Mouse (Mus musculus) hindbrain, postnatal 0 days (tissue): Measurements from ENCODE around the gene Rab43. TPM values are rescaled to one million over a fixed set of nuclear protein-coding genes. Genes with fewer than 3 reads are reported as not detected.

Source experiments
- ATAC-seq: fragments of 200-750 bp; cut with Nextera tagmentation; 2 replicates; pipeline ENCODE4 v1.8.0; 2017; ENCODE audit warnings: mild to moderate bottlenecking, moderate TSS enrichment, moderate library complexity
- DNase-seq: peaks from one replicate; pipeline ENCODE4 v3.0.0-alpha.2; 2015; ENCODE audit warnings: low spot score
- H3K27ac ChIP-seq: fragments of 300-500 bp; sonication (generic); 2 replicates; pipeline ENCODE4 v1.5.1; 2014; ENCODE audit warnings: mild to moderate bottlenecking
- H3K27me3 ChIP-seq: fragments of 300-500 bp; sonication (generic); 2 replicates; pipeline ENCODE4 v1.6.1; 2014; ENCODE audit warnings: low read length, mixed read lengths; ENCODE audit not compliant: insufficient read depth
- H3K36me3 ChIP-seq: fragments of 300-500 bp; sonication (generic); 2 replicates; pipeline ENCODE4 v1.6.1; 2014; ENCODE audit warnings: low read length, mixed read lengths; ENCODE audit not compliant: insufficient read depth
- H3K4me1 ChIP-seq: fragments of 300-500 bp; sonication (generic); 2 replicates; pipeline ENCODE4 v1.6.1; 2014; ENCODE audit warnings: antibody characterized with exemption, low read length, mixed read lengths; ENCODE audit not compliant: insufficient read depth
- H3K4me2 ChIP-seq: fragments of 300-500 bp; sonication (generic); 2 replicates; pipeline ENCODE4 v1.6.1; 2014; ENCODE audit warnings: low read depth, mild to moderate bottlenecking, low read length, moderate library complexity, mixed read lengths
- H3K4me3 ChIP-seq: fragments of 300-500 bp; sonication (generic); 2 replicates; pipeline ENCODE4 v1.5.1; 2014; ENCODE audit warnings: low read length
- H3K9ac ChIP-seq: fragments of 300-500 bp; sonication (generic); replicated peaks from 2 replicates; pipeline ENCODE4 v1.6.1; 2014; ENCODE audit warnings: mild to moderate bottlenecking, low read length, moderate library complexity, mixed read lengths
- H3K9me3 ChIP-seq: fragments of 300-500 bp; sonication (generic); 2 replicates; pipeline ENCODE4 v1.6.1; 2016; ENCODE audit warnings: low read length, mixed read lengths
- CTCF ChIP-seq: IDR thresholded peaks from 2 replicates; pipeline ENCODE4 v1.5.1; 2016; ENCODE audit warnings: antibody characterized with exemption, control low read depth, low read depth
- WGBS: fragments of 180-500 bp; shearing (Covaris S2); extraction: QIAGEN DNeasy Blood & Tissue Kit; methylation state at CpG from one replicate; pipeline ENCODE4 v1.1.7; 2014; 5-methylcytosine and 5-hydroxymethylcytosine counted together
- polyA plus RNA-seq: library from polyadenylated mRNA; unstranded; fragments of >200 nt; fragmentation: Nextera tagmentation; extraction: Ambion mirVana; gene quantifications from 2 replicates; pipeline ENCODE4 v1.2.1, GENCODE M21; 2015
- total RNA-seq: library from RNA; depleted of rRNA; stranded (reverse); fragments of >200 nt; gene quantifications from 2 replicates; pipeline ENCODE4 v1.2.3, GENCODE M21; 2014

Gene Rab43
- total and polyA plus RNA-seq, 2 experiments from 2014 or later = 7.4 to 27.3 TPM

DNA sequence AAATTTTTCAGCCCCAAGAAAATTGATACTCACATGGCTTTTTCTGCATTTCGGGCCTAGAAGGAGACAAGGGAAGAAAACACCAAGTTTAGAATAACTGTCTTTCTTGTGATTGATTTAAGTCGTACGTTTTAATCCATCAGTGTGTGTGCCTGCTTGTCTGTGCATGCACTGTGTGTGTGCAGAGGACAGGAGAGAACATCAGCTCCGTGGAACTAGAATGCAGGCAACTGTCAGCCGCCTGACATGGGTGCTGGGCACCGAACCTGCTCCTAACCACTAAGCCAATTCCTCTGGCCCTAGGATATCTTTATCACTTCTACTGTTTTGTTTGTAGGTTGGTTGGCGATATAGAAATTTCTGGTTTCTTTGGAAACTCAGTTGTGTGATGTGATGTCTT is 23.7 kb upstream of the Rab43 start, which contains the start of gene Gm45140:
Gm45140 (minus strand) TSS at position 101 of the 400 bp plus-strand sequence.
- Histone ChIP-seq H3K36me3 (peaks cover 11% of the 10 kb centered on the region), H3K27me3 (no peaks in the 10 kb centered on the region), H3K27ac (no peak within 1 kb of the TSS), H3K4me1 (no peaks in the 10 kb centered on the region), H3K9me3 (no peaks in the 10 kb centered on the region), H3K4me3 (no peak within 1 kb of the TSS), H3K9ac (no peak within 1 kb of the TSS), H3K4me2 (no peak within 1 kb of the TSS)
- DNase-seq (no peak), ATAC-seq (no peak)
- WGBS = 93% methylated on average over 7 of the region's 7 CpGs
- no peak for TF ChIP-seq CTCF

DNA sequence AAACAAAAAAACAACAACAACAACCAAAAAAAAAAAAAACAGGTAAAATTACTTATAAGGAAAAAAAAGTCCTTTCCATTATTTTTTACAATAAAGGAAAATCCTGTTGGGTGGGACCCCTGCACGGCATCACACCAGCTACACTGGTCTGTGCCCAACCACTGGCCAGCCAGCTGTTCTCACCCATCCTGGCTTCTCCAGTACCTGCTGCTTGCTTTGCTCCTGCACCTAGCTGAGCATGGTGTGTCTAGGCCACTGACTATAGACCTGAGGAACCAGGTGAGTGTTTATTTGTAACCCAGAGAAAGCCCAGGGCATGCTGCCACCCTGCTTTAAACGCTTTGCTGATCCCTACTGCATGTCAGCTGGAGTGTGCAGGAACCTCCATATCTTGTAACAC is 8.4 kb upstream of the Rab43 start:
- no peaks in the 10 kb centered on the region for H3K4me1 ChIP-seq
- ATAC-seq (no peak), DNase-seq (no peak)
- H3K27me3 ChIP-seq = no peaks in the 10 kb centered on the region
- peaks cover 76% of the 10 kb centered on the region for H3K36me3 ChIP-seq
- no peak overlapping the region for H3K9ac ChIP-seq
- no peak overlapping the region for H3K27ac ChIP-seq
- no peak for TF ChIP-seq CTCF
- 100% methylated on average over 2 of the region's 2 CpGs for WGBS
- H3K4me2 ChIP-seq = no peak overlapping the region
- no peaks in the 10 kb centered on the region for H3K9me3 ChIP-seq
- no peak overlapping the region for H3K4me3 ChIP-seq

DNA sequence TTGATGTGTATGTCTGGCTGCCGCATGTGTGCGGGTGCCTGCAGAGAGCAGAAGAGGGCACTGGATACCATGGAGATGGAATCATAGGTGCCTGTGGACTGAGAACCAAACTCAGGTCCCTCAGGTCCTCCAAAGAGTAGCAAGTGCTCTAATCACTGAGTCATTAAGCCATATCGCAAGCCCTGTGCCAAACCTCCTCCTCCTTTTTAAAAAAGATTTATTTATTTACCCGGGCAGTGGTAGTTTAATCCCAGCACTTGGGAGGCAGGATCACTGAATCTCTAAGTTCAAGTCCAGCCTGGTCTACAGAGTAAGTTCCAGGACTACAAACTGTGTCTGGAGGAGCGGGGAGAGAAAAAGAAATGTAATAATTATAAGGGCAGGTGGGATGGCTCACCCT is 2.5 kb upstream of the Rab43 start:
- no peak for ATAC-seq
- 95% methylated on average over 5 of the region's 5 CpGs for WGBS

DNA sequence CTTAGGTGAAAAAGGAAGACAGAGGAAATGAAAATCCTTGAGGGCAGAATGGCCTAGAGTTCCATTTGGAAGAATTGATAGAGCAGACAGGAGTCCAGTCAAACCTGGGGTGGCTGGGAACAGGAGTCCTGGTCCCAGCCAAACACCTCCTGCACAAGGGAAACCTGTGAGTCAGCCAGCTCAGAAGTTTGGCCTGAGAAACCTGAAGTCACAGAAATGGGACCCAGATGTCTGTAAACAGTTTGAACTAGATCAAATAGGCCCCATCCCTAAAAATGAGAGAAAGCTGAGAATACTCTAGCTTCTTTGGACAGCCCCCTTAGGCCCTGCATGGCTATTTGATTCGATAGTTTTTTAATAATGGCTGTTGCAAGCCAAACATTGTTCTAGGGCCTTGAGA is 692 bp upstream of the Rab43 start:
- H3K9ac ChIP-seq = peak overlapping the region; percentile 90; the same call in 1 of the 2 replicates
- H3K36me3 ChIP-seq = peaks cover 11% of the 10 kb centered on the region; the same call in 1 of the 2 replicates
- DNase-seq = no peak
- 90% methylated on average over 1 of the region's 1 CpGs for whole genome bisulfite sequencing
- H3K27ac ChIP-seq = no peak overlapping the region
- peaks cover 10% of the 10 kb centered on the region for H3K4me1 ChIP-seq
- H3K27me3 ChIP-seq = no peaks in the 10 kb centered on the region
- no peak for ATAC-seq
- H3K9me3 ChIP-seq = no peaks in the 10 kb centered on the region
- TF ChIP-seq CTCF = no peak
- no peak overlapping the region; the same call in 1 of the 2 replicates for H3K4me3 ChIP-seq
- peak overlapping the region; percentile 98 for H3K4me2 ChIP-seq

More for the DNA sequence above, 2.5 kb upstream of the Rab43 start:
- Histone ChIP-seq H3K4me1 (peaks cover 10% of the 10 kb centered on the region), H3K27me3 (no peaks in the 10 kb centered on the region), H3K4me3 (no peak overlapping the region), H3K36me3 (peaks cover 29% of the 10 kb centered on the region), H3K9me3 (no peaks in the 10 kb centered on the region), H3K27ac (no peak overlapping the region), H3K9ac (no peak overlapping the region), H3K4me2 (no peak overlapping the region)
- no peak for DNase-seq
- TF ChIP-seq CTCF = no peak

DNA sequence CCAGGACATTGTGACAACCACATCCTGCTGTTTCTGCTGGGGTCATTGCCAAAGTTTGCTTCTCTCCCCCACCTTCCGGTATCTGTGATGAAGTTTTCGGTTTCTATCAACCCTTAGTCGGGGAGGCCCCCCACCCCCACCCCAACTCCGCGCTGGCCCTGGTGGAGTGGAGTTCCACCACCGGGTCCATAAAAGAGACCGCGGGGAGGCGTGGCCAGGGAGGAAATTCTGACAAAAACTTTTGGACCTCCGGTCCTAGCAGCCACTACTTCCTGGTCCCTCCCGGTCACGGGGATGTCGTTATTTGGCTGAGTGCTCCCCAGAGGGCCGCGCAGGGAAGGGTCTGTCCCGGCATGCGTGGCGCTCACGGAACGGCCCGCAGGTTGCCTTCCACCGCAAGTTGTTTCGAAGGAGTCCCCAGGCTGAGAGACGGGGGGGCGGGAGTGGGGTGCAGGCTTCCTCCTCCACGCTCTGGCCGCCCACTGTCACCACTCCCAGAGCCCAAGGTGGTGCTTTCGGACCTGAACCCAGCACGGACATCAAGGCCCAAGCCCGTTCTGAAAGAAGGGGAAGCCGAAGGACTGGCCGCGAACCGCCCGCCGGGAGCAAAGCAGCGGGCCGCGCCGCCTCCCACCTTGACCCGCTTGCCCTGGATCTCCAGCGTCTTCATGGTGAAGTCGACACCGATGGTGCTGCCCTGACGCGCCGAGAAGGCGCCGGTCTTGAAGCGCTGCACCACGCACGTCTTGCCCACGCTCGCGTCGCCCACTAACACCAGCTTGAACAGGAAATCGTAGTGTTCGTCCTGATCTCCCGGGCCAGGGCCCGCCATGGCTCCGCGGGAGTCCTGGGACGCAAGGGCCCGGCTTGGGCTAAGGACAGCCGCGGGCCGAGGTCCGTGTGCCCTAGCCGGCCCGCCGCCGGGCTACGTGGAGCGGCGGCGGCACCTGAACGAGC is 973 bp downstream of the Rab43 start:
- H3K27me3 ChIP-seq = no peaks in the 10 kb centered on the region
- DNase-seq = peak; percentile 58
- ATAC-seq = peak; percentile 19
- peak overlapping the region; percentile 81 for H3K27ac ChIP-seq
- no peak for TF ChIP-seq CTCF
- H3K9ac ChIP-seq = peak overlapping the region; percentile 90
- WGBS = 1% methylated on average over 72 of the region's 77 CpGs
- no peaks in the 10 kb centered on the region for H3K9me3 ChIP-seq
- H3K4me1 ChIP-seq = peaks cover 10% of the 10 kb centered on the region
- H3K4me2 ChIP-seq = peak overlapping the region; percentile 98
- H3K36me3 ChIP-seq = no peaks in the 10 kb centered on the region; the same call in 1 of the 2 replicates
- peak overlapping the region; percentile 77 for H3K4me3 ChIP-seq

DNA sequence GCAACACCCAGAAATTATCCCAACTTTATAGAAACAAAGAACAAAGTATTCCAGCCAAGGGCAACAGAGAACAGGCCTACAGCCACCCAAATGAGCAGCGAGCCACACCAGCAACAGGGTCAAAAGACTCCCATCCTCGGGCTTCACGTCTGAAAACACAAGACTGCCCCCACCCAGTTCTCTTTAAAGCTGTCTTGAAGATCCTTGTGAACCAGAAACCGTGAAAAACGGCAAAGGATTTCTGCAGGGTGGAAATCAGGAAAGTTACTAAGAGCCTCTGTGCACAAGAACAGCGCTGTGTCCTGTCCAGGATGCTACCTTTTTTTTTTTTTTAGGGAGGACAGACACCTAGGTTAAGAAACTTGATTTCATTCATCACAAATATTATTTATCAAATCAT is 1.7 kb downstream of the Rab43 start:
- H3K27me3 ChIP-seq = no peaks in the 10 kb centered on the region
- no peaks in the 10 kb centered on the region; the same call in 1 of the 2 replicates for H3K36me3 ChIP-seq
- H3K4me3 ChIP-seq = peak overlapping the region; percentile 77
- ATAC-seq = no peak
- no peak for TF ChIP-seq CTCF
- no peak overlapping the region for H3K27ac ChIP-seq
- H3K9me3 ChIP-seq = no peaks in the 10 kb centered on the region
- H3K4me2 ChIP-seq = peak overlapping the region; percentile 98
- WGBS = 32% methylated on average over 6 of the region's 6 CpGs
- H3K4me1 ChIP-seq = peaks cover 10% of the 10 kb centered on the region
- DNase-seq = no peak
- peak overlapping the region; percentile 90; the same call in 1 of the 2 replicates for H3K9ac ChIP-seq
